Mouse (Mus musculus) megakaryocyte, embryonic 14.5 days (primary cell): Measurements from ENCODE around the gene Smim22.

ENCODE experiments used
- FLI1 ChIP-seq: IDR thresholded peaks from 2 replicates; pipeline ENCODE4 v1.6.1; 2012; ENCODE audit warnings: low read length, inconsistent platforms, mixed read lengths
- GATA1 ChIP-seq: IDR thresholded peaks from 3 replicates; pipeline ENCODE4 v1.6.1; 2012; ENCODE audit warnings: mixed read lengths, low read length, inconsistent platforms, borderline replicate concordance

- TF ChIP-seq GATA1 (no peak), FLI1 (no peak)
Observed at GRCm38 (mm10) chr16:5007492-5007891, 404 bp downstream of the Smim22 start.
